ENCODE assay signal across 8 mouse cellular contexts in the genomic region with DNA sequence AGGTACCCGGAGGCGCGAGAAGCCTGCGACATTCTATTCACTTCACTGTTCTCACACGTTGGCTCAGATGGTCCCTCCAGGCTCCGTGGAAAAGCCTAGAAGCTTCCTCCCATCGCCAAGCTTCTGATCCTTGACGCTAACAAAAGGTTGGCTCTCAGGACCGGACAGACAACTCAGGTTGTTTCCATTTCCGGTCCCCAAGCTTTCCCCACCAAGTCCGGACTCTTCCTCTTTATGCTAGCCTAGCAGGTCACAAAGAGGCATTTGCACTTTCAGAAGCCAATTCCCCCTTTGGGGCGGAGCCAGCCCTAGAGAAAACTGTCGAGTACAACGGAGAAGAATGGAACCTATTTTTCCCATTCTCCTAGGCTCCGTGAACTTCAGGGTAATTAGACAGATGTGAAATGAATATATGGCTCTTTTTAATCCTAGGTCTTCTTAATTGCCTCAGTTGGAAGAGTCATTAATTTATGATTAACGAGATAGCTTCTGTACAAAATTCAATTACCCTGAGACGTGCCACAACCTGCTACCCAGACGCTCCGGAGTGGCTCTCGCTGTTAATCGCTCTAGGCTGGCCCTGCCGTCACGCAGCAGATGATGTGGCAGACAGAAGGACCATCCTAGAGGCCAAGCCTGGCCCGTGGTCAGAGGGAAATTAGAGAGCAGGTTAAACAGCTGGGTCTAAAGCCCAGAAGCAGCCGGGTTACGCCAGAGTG.
A peak's percentile ranks its signal among the peaks of the same experiment; 100 is the strongest.
DNase-seq lines count a peak whose midpoint lies in the region; ATAC-seq and TF ChIP-seq lines count a peak whose summit lies in the region.

No protein-coding gene starts in this region.

- peak; percentile 81 for ATAC-seq in common myeloid progenitor, adult 5-6 weeks (replicated peaks; ENCODE audit: low read depth, poor library complexity, severe bottlenecking)
- ATAC-seq in lung, embryonic 15.5 days (ENCODE audit: borderline replicate concordance, extremely low read depth, low FRiP score, low TSS enrichment) = no peak

- H3K36me3 ChIP-seq in ES-E14 (ENCODE audit: control insufficient read depth, insufficient read depth, low read length, poor library complexity, severe bottlenecking) = no peaks in the 10 kb centered on the region
- no peaks in the 10 kb centered on the region for H3K36me3 ChIP-seq in lung, embryonic 15.5 days

- no peaks in the 10 kb centered on the region for H3K27me3 ChIP-seq in lung, embryonic 15.5 days

- H3K4me3 ChIP-seq in ES-E14 (ENCODE audit: insufficient read depth in 1 of 2, low read depth in 1 of 2, low read length in 2 of 2, poor library complexity in 1 of 2, severe bottlenecking in 1 of 2) = peak overlapping the region; percentile 23 to 41; a peak in 3 of 4 replicates
- H3K4me3 ChIP-seq in lung, embryonic 15.5 days = no peak overlapping the region

- H3K4me2 ChIP-seq in lung, embryonic 15.5 days = peak overlapping the region; percentile 31

- WGBS in lung, embryonic 15.5 days = 40% methylated on average over 26 of the region's 26 CpGs

- peak overlapping the region; percentile 45; the same call in 1 of the 2 replicates for H3K9ac ChIP-seq in ES-E14 (ENCODE audit: insufficient read depth, low read depth, low read length, poor library complexity, severe bottlenecking)
- H3K9ac ChIP-seq in lung, embryonic 15.5 days = no peak overlapping the region

- peaks cover 6 to 12% of the 10 kb centered on the region in 2 experiments; a peak in 2 of 4 replicates for H3K4me1 ChIP-seq in ES-E14 (ENCODE audit: control insufficient read depth in 2 of 2, insufficient read depth in 2 of 2, low read length in 2 of 2, poor library complexity in 1 of 2)
- peaks cover 26% of the 10 kb centered on the region for H3K4me1 ChIP-seq in lung, embryonic 15.5 days

- no peak overlapping the region for H3K27ac ChIP-seq in ES-E14 (ENCODE audit: insufficient read depth, low read depth, low read length, poor library complexity, severe bottlenecking)
- H3K27ac ChIP-seq in lung, embryonic 15.5 days = 0 out of 2 replicates have a peak overlapping the region, but pooled peaks have one; percentile 24

- in situ Hi-C loops in ES-E14 (cut with MboI; ENCODE audit: low sequenced_read_pairs in 2 of 2, unreplicated experiment in 2 of 2) = no loop called here

- H3K9me3 ChIP-seq in ES-E14 (ENCODE audit: control insufficient read depth, insufficient read depth, low read depth, low read length) = no peaks in the 10 kb centered on the region
- no peaks in the 10 kb centered on the region for H3K9me3 ChIP-seq in lung, embryonic 15.5 days

- DNase-seq in ES-E14 (ENCODE audit: low read depth, low spot score) (no peak), adipocyte (ENCODE audit: low spot score) (no peak)
- peak; percentile 55 to 62 for DNase-seq in heart, adult 18-20 months
- peak; percentile 33 for DNase-seq in kidney, adult 11 months
- no peak for DNase-seq in left cerebral cortex, adult 18-20 months (ENCODE audit: low spot score in 2 of 2)
- DNase-seq in frontal cortex, postnatal 25 days (ENCODE audit: low spot score in 2 of 2) = no peak

TF ChIP-seq in ES-E14, 5 proteins besides CTCF, POLR2A, EP300 and RAD21:
- TF ChIP-seq CHD2 (IDR thresholded peaks at IDR 0.05; ENCODE audit: low read depth, low read length) = no peak
- no peak for TF ChIP-seq ZC3H11A (IDR thresholded peaks at IDR 0.05; ENCODE audit: borderline replicate concordance, low read depth, low read length)
- TF ChIP-seq HCFC1 (IDR thresholded peaks at IDR 0.05; ENCODE audit: borderline replicate concordance, insufficient read depth, low read length) = no peak
- TF ChIP-seq ZNF384 (IDR thresholded peaks at IDR 0.05; ENCODE audit: low read depth, low read length) = no peak
- no peak for TF ChIP-seq MAFK (IDR thresholded peaks at IDR 0.05; ENCODE audit: insufficient read depth, low read depth, low read length)

Comparison
In these comparisons a context has a peak if more than half of its experiments do, and no peak if none do; other contexts are left out.
1. DNase-seq: peak in heart, adult 18-20 months (2 of 2) and kidney, adult 11 months (single experiment); none in ES-E14 (single experiment), adipocyte (single experiment), left cerebral cortex, adult 18-20 months (0 of 2) and frontal cortex, postnatal 25 days (0 of 2).